Mouse (Mus musculus) ZHBTc4 (cell line): ENCODE data around the gene Slc2a3.
A peak's percentile ranks its signal among the peaks of the same experiment; 100 is the strongest.
"Not testable (repeated sequence)": the region's sequence is repeated elsewhere in the genome, so short reads cannot be mapped to it uniquely, and the experiment has no call there.

Source experiments
- DNase-seq: peaks from one replicate; pipeline ENCODE4 v3.0.0-alpha.2; 2011; ENCODE audit warnings: low read depth, low spot score

Gene Slc2a3

GRCm38 (mm10) chr6:122764446-122765297 is 36.8 kb downstream of the Slc2a3 start:
- peak; percentile 93 for DNase-seq

- DNase-seq: no peak
These were observed 37.5 kb downstream of the Slc2a3 start for GRCm38 (mm10) chr6:122763844-122764445.

GRCm38 (mm10) chr6:122762952-122763700 is 38.3 kb downstream of the Slc2a3 start:
- DNase-seq: peak; percentile 58

- DNase-seq: peak; percentile 86
These were observed 39.0 kb downstream of the Slc2a3 start for GRCm38 (mm10) chr6:122762480-122762879.

GRCm38 (mm10) chr6:122761901-122762300 is 39.5 kb downstream of the Slc2a3 start:
- no peak for DNase-seq

- DNase-seq: peak; percentile 90
These were observed 40.3 kb downstream of the Slc2a3 start for GRCm38 (mm10) chr6:122761011-122761599.

- no peak for DNase-seq
These were observed 42.7 kb downstream of the Slc2a3 start for GRCm38 (mm10) chr6:122758732-122759131.

GRCm38 (mm10) chr6:122755913-122756312 is 45.5 kb downstream of the Slc2a3 start:
- no peak for DNase-seq

GRCm38 (mm10) chr6:122750579-122750978 is 50.9 kb downstream of the Slc2a3 start:
- DNase-seq: no peak

GRCm38 (mm10) chr6:122744505-122745249 is 56.8 kb downstream of the Slc2a3 start:
- DNase-seq: peak; percentile 61

- DNase-seq: peak; percentile 81
These were observed 58.1 kb downstream of the Slc2a3 start for GRCm38 (mm10) chr6:122743353-122743752.

GRCm38 (mm10) chr6:122742228-122742899 is 59.1 kb downstream of the Slc2a3 start:
- peak; percentile 93 for DNase-seq

GRCm38 (mm10) chr6:122741460-122742227 is 59.8 kb downstream of the Slc2a3 start:
- DNase-seq: no peak

GRCm38 (mm10) chr6:122739952-122740351 is 61.5 kb downstream of the Slc2a3 start:
- peak; percentile 95 for DNase-seq

GRCm38 (mm10) chr6:122719942-122720341 is 81.5 kb downstream of the Slc2a3 start:
- DNase-seq: peak; percentile 90

GRCm38 (mm10) chr6:122718224-122718623 is 83.2 kb downstream of the Slc2a3 start:
- DNase-seq: not testable (repeated sequence)

GRCm38 (mm10) chr6:122715886-122716285 is 85.6 kb downstream of the Slc2a3 start:
- peak; percentile 51 for DNase-seq

GRCm38 (mm10) chr6:122714707-122715365 is 86.6 kb downstream of the Slc2a3 start:
- DNase-seq: no peak

- DNase-seq: not testable (repeated sequence)
These were observed 88.3 kb downstream of the Slc2a3 start for GRCm38 (mm10) chr6:122713116-122713515.
